Mouse (Mus musculus): Measurements from ENCODE around the gene Fam205a1.
"Not testable (repeated sequence)": the region's sequence is repeated elsewhere in the genome, so short reads cannot be mapped to it uniquely, and the experiment has no call there.

The Fam205a1 gene

GRCm38 (mm10) chr4:42853788-42854187 is at the start of gene Fam205a1:
Fam205a1 (minus strand) TSS chr4:42853888.
- not testable (repeated sequence) for DNase-seq (ENCODE audit: low read depth, low spot score)

GRCm38 (mm10) chr4:42902730-42903129 is 49.0 kb upstream of the Fam205a1 start:
- DNase-seq (ENCODE audit: low read depth, low spot score), result no peak

GRCm38 (mm10) chr4:42902174-42902573 is 48.5 kb upstream of the Fam205a1 start:
- no peak for DNase-seq (ENCODE audit: low read depth, low spot score)

GRCm38 (mm10) chr4:42900878-42901277 is 47.2 kb upstream of the Fam205a1 start:
- DNase-seq (ENCODE audit: low read depth, low spot score), result no peak

GRCm38 (mm10) chr4:42898914-42899313 is 45.2 kb upstream of the Fam205a1 start:
- no peak for DNase-seq (ENCODE audit: low read depth, low spot score)

GRCm38 (mm10) chr4:42895118-42895517 is 41.4 kb upstream of the Fam205a1 start:
- DNase-seq (ENCODE audit: low read depth, low spot score), result no peak

GRCm38 (mm10) chr4:42891176-42891575 is 37.5 kb upstream of the Fam205a1 start:
- no peak for DNase-seq (ENCODE audit: low read depth, low spot score)

- DNase-seq (ENCODE audit: low read depth, low spot score), result no peak
Measured at GRCm38 (mm10) chr4:42888806-42889205, 35.1 kb upstream of the Fam205a1 start.

GRCm38 (mm10) chr4:42886926-42887325 is 33.2 kb upstream of the Fam205a1 start:
- no peak for DNase-seq (ENCODE audit: low read depth, low spot score)

GRCm38 (mm10) chr4:42880677-42880948 is 26.9 kb upstream of the Fam205a1 start:
- no peak for DNase-seq (ENCODE audit: low read depth, low spot score)

- peak; percentile 40 for DNase-seq (ENCODE audit: low read depth, low spot score)
Measured at GRCm38 (mm10) chr4:42879829-42880676, 26.4 kb upstream of the Fam205a1 start.

- DNase-seq (ENCODE audit: low read depth, low spot score), result no peak
Measured at GRCm38 (mm10) chr4:42877657-42878056, 24.0 kb upstream of the Fam205a1 start.

GRCm38 (mm10) chr4:42876586-42877291 is 23.1 kb upstream of the Fam205a1 start:
- DNase-seq (ENCODE audit: low read depth, low spot score), result no peak

- no peak for DNase-seq (ENCODE audit: low read depth, low spot score)
Measured at GRCm38 (mm10) chr4:42874134-42874533, 20.4 kb upstream of the Fam205a1 start, which contains the start of gene Fam205c. Fam205c (minus strand) TSS chr4:42874234.

GRCm38 (mm10) chr4:42872746-42873435 is 19.2 kb upstream of the Fam205a1 start:
- DNase-seq (ENCODE audit: low read depth, low spot score), result no peak

- DNase-seq (ENCODE audit: low read depth, low spot score), result no peak
Measured at GRCm38 (mm10) chr4:42872151-42872550, 18.5 kb upstream of the Fam205a1 start.

- no peak for DNase-seq (ENCODE audit: low read depth, low spot score)
Measured at GRCm38 (mm10) chr4:42870748-42871147, 17.1 kb upstream of the Fam205a1 start.

- no peak for DNase-seq (ENCODE audit: low read depth, low spot score)
Measured at GRCm38 (mm10) chr4:42868193-42868592, 14.5 kb upstream of the Fam205a1 start.

- DNase-seq (ENCODE audit: low read depth, low spot score), result no peak
Measured at GRCm38 (mm10) chr4:42867390-42867789, 13.7 kb upstream of the Fam205a1 start.

- DNase-seq (ENCODE audit: low read depth, low spot score), result not testable (repeated sequence)
Measured at GRCm38 (mm10) chr4:42863487-42863886, 9.8 kb upstream of the Fam205a1 start.

GRCm38 (mm10) chr4:42860483-42860882 is 6.8 kb upstream of the Fam205a1 start:
- DNase-seq (ENCODE audit: low read depth, low spot score), result not testable (repeated sequence)

- not testable (repeated sequence) for DNase-seq (ENCODE audit: low read depth, low spot score)
Measured at GRCm38 (mm10) chr4:42856671-42857070, 3.0 kb upstream of the Fam205a1 start, which contains the start of gene Gm12394. Gm12394 (minus strand) TSS chr4:42856771.
